Mouse (Mus musculus): ENCODE results near the gene Trim41. TPM values are rescaled to one million over a fixed set of nuclear protein-coding genes. Genes with fewer than 3 reads are reported as not detected.
"Not testable (repeated sequence)": the region's sequence is repeated elsewhere in the genome, so short reads cannot be mapped to it uniquely, and the experiment has no call there.

Gene Trim41
- polyA plus RNA-seq, 1 experiment from 2014 or later: 7.1 TPM

GRCm38 (mm10) chr11:48791894-48792293 lies 25.3 kb downstream of the Trim41 start:
- not testable (repeated sequence) for H3K4me1 ChIP-seq; H3K36me3 ChIP-seq; H3K27ac ChIP-seq; H3K4me2 ChIP-seq (replicated peaks); H3K4me3 ChIP-seq; ATAC-seq (ENCODE audit: low FRiP score); H3K9ac ChIP-seq; H3K27me3 ChIP-seq; H3K9me3 ChIP-seq (replicated peaks)
- WGBS: 86% methylated on average over 9 of the region's 9 CpGs

GRCm38 (mm10) chr11:48790946-48791345 lies 26.2 kb downstream of the Trim41 start:
- no peak overlapping the region for H3K27ac ChIP-seq
- H3K9me3 ChIP-seq (replicated peaks): no peaks in the 10 kb centered on the region
- WGBS: 51% methylated on average over 8 of the region's 8 CpGs
- no peaks in the 10 kb centered on the region for H3K36me3 ChIP-seq
- no peaks in the 10 kb centered on the region for H3K27me3 ChIP-seq
- 0 out of 2 replicates have a peak, but pooled peaks cover 2% of the 10 kb centered on the region for H3K4me1 ChIP-seq
- H3K9ac ChIP-seq: no peak overlapping the region
- no peak for ATAC-seq (ENCODE audit: low FRiP score)
- no peak overlapping the region for H3K4me2 ChIP-seq (replicated peaks)
- H3K4me3 ChIP-seq: no peak overlapping the region

GRCm38 (mm10) chr11:48789973-48790823 lies 27.0 kb downstream of the Trim41 start:
- ATAC-seq (ENCODE audit: low FRiP score): peak; percentile 47; the same call in 1 of the 2 replicates
- no peaks in the 10 kb centered on the region for H3K27me3 ChIP-seq
- no peaks in the 10 kb centered on the region for H3K9me3 ChIP-seq (replicated peaks)
- WGBS: 20% methylated on average over 20 of the region's 20 CpGs
- peak overlapping the region; percentile 45 for H3K4me2 ChIP-seq (replicated peaks)
- no peak overlapping the region for H3K27ac ChIP-seq
- no peaks in the 10 kb centered on the region for H3K36me3 ChIP-seq
- 0 out of 2 replicates have a peak, but pooled peaks cover 2% of the 10 kb centered on the region for H3K4me1 ChIP-seq
- H3K9ac ChIP-seq: no peak overlapping the region
- H3K4me3 ChIP-seq: peak overlapping the region; percentile 21

DNA sequence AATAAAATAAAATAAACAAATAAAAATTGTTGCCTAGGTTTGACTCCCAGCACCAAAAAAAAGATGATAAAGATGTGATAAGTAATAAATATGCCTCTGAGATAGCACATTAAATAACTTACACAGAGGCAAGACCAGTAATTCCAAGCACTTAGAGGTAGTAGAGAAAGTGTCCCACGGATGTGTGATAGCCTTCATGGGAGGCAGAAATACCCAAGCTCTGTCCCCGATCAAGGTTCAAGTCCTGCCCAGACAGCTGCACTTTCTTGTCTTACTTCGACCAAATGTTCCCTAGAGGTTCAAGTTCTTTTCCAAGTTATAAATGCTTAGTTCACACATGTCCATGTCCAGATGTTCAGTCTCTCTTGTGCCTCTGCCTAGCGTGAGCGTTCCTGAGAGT lies 27.9 kb downstream of the Trim41 start:
- no peak overlapping the region for H3K4me2 ChIP-seq (replicated peaks)

GRCm38 (mm10) chr11:48788311-48789089 lies 28.7 kb downstream of the Trim41 start:
- Histone ChIP-seq H3K4me1 (0 out of 2 replicates have a peak, but pooled peaks cover 2% of the 10 kb centered on the region), H3K4me3 (peak overlapping the region; percentile 34), H3K9ac (peak overlapping the region; percentile 58), H3K4me2 (replicated peaks) (peak overlapping the region; percentile 55), H3K27ac (no peak overlapping the region), H3K27me3 (no peaks in the 10 kb centered on the region), H3K9me3 (replicated peaks) (no peaks in the 10 kb centered on the region), H3K36me3 (no peaks in the 10 kb centered on the region)
- WGBS: 9% methylated on average over 16 of the region's 16 CpGs
- peak; percentile 86 for ATAC-seq (ENCODE audit: low FRiP score)

More for the DNA sequence above, 27.9 kb downstream of the Trim41 start:
- WGBS: 85% methylated on average over 5 of the region's 5 CpGs
- no peak overlapping the region for H3K9ac ChIP-seq
- no peaks in the 10 kb centered on the region for H3K27me3 ChIP-seq
- no peak overlapping the region for H3K27ac ChIP-seq
- no peaks in the 10 kb centered on the region for H3K9me3 ChIP-seq (replicated peaks)
- no peak for ATAC-seq (ENCODE audit: low FRiP score)
- no peaks in the 10 kb centered on the region for H3K36me3 ChIP-seq
- H3K4me3 ChIP-seq: no peak overlapping the region
- H3K4me1 ChIP-seq: 0 out of 2 replicates have a peak, but pooled peaks cover 2% of the 10 kb centered on the region

GRCm38 (mm10) chr11:48787455-48788211 lies 29.5 kb downstream of the Trim41 start:
- Histone ChIP-seq H3K4me2 (replicated peaks) (peak overlapping the region; percentile 55), H3K9ac (0 out of 2 replicates have a peak overlapping the region, but pooled peaks have one; percentile 3), H3K9me3 (replicated peaks) (no peaks in the 10 kb centered on the region), H3K4me3 (peak overlapping the region; percentile 34), H3K4me1 (0 out of 2 replicates have a peak, but pooled peaks cover 2% of the 10 kb centered on the region), H3K36me3 (no peaks in the 10 kb centered on the region), H3K27me3 (no peaks in the 10 kb centered on the region), H3K27ac (no peak overlapping the region)
- ATAC-seq (ENCODE audit: low FRiP score): peak; percentile 64
- WGBS: 50% methylated on average over 10 of the region's 10 CpGs

- WGBS: 88% methylated on average over 4 of the region's 4 CpGs
- Histone ChIP-seq H3K9me3 (replicated peaks) (no peaks in the 10 kb centered on the region), H3K4me2 (replicated peaks) (no peak overlapping the region), H3K4me3 (no peak overlapping the region), H3K4me1 (no peaks in the 10 kb centered on the region), H3K36me3 (no peaks in the 10 kb centered on the region), H3K27ac (no peak overlapping the region), H3K27me3 (no peaks in the 10 kb centered on the region), H3K9ac (no peak overlapping the region)
- no peak for ATAC-seq (ENCODE audit: low FRiP score)
Measured at GRCm38 (mm10) chr11:48782243-48782642, 34.9 kb downstream of the Trim41 start.

DNA sequence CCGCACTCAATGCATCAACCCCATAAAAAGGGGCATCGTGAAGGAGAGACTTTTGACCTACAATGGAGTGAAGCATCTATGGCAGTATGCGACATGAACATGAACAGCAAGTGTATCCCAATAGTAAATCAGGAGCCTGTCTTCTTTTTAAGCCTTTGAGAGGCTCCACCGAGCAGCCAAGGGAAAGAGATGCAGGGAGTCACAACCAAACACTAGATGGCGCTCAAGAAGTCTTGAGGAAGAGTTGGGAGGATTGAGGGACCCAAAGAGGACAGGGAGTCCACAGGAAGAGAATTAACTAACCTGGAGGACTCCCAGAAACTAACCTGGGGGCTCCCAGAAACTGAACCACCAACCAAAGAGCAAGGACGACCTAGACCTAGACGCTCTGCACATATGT lies 37.7 kb downstream of the Trim41 start:
- H3K4me2 ChIP-seq (replicated peaks): no peak overlapping the region
- H3K9ac ChIP-seq: no peak overlapping the region
- H3K36me3 ChIP-seq: no peaks in the 10 kb centered on the region
- no peak overlapping the region for H3K4me3 ChIP-seq
- no peaks in the 10 kb centered on the region for H3K4me1 ChIP-seq
- WGBS: 30% methylated on average over 7 of the region's 7 CpGs
- H3K9me3 ChIP-seq (replicated peaks): no peaks in the 10 kb centered on the region
- H3K27ac ChIP-seq: no peak overlapping the region
- no peak for ATAC-seq (ENCODE audit: low FRiP score)
- no peaks in the 10 kb centered on the region for H3K27me3 ChIP-seq

- WGBS: 93% methylated on average over 9 of the region's 9 CpGs
- Histone ChIP-seq H3K27ac (no peak overlapping the region), H3K9ac (no peak overlapping the region), H3K36me3 (no peaks in the 10 kb centered on the region), H3K27me3 (no peaks in the 10 kb centered on the region), H3K9me3 (replicated peaks) (no peaks in the 10 kb centered on the region), H3K4me1 (no peaks in the 10 kb centered on the region), H3K4me2 (replicated peaks) (no peak overlapping the region), H3K4me3 (no peak overlapping the region)
- ATAC-seq (ENCODE audit: low FRiP score): no peak
Measured at GRCm38 (mm10) chr11:48777303-48777702, 39.9 kb downstream of the Trim41 start.

DNA sequence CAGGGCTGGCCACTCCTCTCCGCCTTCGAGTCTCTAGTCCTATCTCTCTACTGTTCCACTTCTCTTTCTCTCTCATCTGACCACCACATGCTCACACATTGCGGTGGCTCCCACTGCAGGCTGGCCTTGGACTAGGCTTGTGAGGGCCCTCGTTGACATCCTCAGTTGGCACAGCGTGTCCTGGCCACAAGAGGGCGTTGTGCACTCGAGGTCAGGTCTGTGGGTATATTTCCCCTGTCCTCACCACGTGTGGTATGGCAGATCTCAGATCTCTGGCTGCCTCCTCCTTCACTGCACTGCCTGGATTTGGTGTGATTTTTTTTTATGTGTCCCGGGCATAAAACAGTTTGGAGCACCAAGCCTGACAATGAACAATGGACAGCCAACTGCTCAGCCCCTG lies 40.5 kb downstream of the Trim41 start:
- 0 out of 2 replicates have a peak, but pooled peaks have one; percentile 6 for ATAC-seq (ENCODE audit: low FRiP score)
- WGBS: 46% methylated on average over 9 of the region's 9 CpGs
- H3K36me3 ChIP-seq: no peaks in the 10 kb centered on the region

DNA sequence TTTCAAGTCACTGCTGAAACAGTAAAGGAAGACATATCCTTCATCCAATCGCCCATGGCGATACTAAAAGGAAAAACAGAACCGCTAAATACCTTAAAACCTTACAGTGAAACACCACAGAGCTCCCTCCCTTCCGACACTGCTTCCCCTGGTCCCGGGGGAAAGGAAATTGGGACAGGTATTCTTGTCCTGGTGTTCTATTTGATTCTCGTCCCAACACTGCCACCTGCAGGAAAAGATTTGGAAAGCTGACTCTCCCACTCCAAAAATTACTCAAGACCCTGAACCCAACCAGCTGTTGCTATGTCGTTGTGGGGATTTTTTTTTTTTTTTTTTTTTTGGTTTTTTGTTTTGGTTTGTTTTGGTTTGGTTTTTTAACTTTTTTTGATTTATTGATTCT lies 41.7 kb downstream of the Trim41 start:
- Histone ChIP-seq H3K4me3 (no peak overlapping the region), H3K27me3 (no peaks in the 10 kb centered on the region), H3K36me3 (no peaks in the 10 kb centered on the region), H3K4me2 (replicated peaks) (0 out of 2 replicates have a peak overlapping the region, but pooled peaks have one; percentile 18), H3K4me1 (no peaks in the 10 kb centered on the region), H3K9ac (no peak overlapping the region), H3K9me3 (replicated peaks) (no peaks in the 10 kb centered on the region), H3K27ac (no peak overlapping the region)
- no peak for ATAC-seq (ENCODE audit: low FRiP score)
- 3% methylated on average over 7 of the region's 7 CpGs for WGBS

More for the DNA sequence above, 40.5 kb downstream of the Trim41 start:
- Histone ChIP-seq H3K4me2 (replicated peaks) (no peak overlapping the region), H3K9me3 (replicated peaks) (no peaks in the 10 kb centered on the region), H3K9ac (no peak overlapping the region), H3K4me1 (no peaks in the 10 kb centered on the region), H3K27ac (no peak overlapping the region), H3K27me3 (no peaks in the 10 kb centered on the region), H3K4me3 (no peak overlapping the region)
